Mouse (Mus musculus): ENCODE data around the gene Vps13d.

- TF ChIP-seq CTCF (IDR thresholded peaks at IDR 0.05; ENCODE audit: low read depth) = no peak
- TF ChIP-seq EP300 (IDR thresholded peaks at IDR 0.05; ENCODE audit: low read depth) = no peak
These were observed 195.8 kb downstream of the Vps13d start for GRCm38 (mm10) chr4:144998808-144999571.
